Mouse (Mus musculus) B cell, adult (primary cell): ENCODE data around the gene Lelp1. TPM values are rescaled to one million over a fixed set of nuclear protein-coding genes. Genes with fewer than 3 reads are reported as not detected.

ENCODE experiments used
- total RNA-seq: library from RNA; stranded (reverse); gene quantifications from 4 replicates; pipeline ENCODE4 v1.2.4, GENCODE M21; 2023; ENCODE audit not compliant: inconsistent age

The Lelp1 gene
- not detected in 4 replicates for total RNA-seq

DNA sequence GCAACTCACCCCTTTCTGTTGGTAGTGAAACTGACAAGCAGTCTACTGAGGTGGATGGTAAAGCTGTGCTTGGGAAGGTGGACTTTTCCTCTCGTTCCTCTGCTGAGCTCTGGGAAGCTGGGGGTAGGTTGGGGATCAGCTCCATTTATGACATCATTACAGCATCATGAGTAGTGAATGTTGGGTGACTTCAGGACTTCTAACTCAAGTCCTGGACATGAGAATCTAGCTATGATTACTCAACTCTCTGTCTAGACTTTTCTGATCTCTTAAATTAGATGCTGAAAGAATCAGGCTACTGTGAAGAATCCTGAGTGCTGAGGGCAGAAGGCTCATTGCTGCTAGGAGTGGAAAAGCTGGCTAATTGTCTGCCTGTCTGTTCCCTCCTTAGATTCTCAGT is at the start of gene Lelp1:
TSS of gene Lelp1 (minus strand) at position 101 of the 400 bp plus-strand sequence.

DNA sequence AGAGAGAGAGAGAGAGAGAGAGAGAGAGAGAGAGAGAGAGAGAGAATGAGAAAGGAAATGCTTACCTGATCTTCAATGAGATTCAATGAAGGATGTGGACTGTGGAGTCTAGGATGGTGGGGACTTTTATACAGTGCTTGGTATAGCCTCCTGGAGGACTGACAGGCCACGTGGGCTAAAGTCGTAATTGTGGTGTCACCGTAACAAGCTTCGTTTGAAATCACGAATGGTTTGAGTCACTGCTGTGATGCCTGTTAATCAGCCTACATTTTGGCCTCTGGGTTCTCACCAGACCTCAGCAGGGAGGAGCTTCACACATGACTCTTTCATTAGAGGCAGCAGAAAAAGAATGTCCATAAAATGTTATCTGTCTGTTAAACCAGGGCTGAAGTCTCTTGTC is 18.7 kb downstream of the Lelp1 start, which contains the start of gene Prr9:
TSS of gene Prr9 (minus strand) at position 101 of the 400 bp plus-strand sequence.

Other genes with a start within 250 kb of the Lelp1 start
- not detected in 4 replicates for gene Pglyrp3, start 128.2 kb downstream of the Lelp1 start, total RNA-seq
- gene Lor, start 59.6 kb downstream of the Lelp1 start, total RNA-seq, result not detected in 4 replicates
- not detected in 4 replicates for gene Prr9, start 18.8 kb downstream of the Lelp1 start, total RNA-seq
- not detected in 4 replicates for gene Sprr2a1, start 73.1 kb upstream of the Lelp1 start, total RNA-seq
- not detected in 4 replicates for gene Sprr2a2, start 73.2 kb upstream of the Lelp1 start, total RNA-seq
- gene Sprr2a3, start 142.7 kb upstream of the Lelp1 start, total RNA-seq, result not detected in 4 replicates
- not detected in 4 replicates for gene Sprr2b, start 173.9 kb upstream of the Lelp1 start, total RNA-seq
- not detected in 4 replicates for gene Sprr2d, start 196.4 kb upstream of the Lelp1 start, total RNA-seq
- not detected in 4 replicates for gene Sprr2e, start 209.4 kb upstream of the Lelp1 start, total RNA-seq
- not detected in 4 replicates for gene Sprr2f, start 222.4 kb upstream of the Lelp1 start, total RNA-seq
- not detected in 4 replicates for gene Sprr2h, start 242.9 kb upstream of the Lelp1 start, total RNA-seq